8 mouse cellular contexts compared by ENCODE assay signal in genomic region chr6:29467583-29468354, GRCm38 (mm10). TPM values are rescaled to one million over a fixed set of nuclear protein-coding genes. Genes with fewer than 3 reads are reported as not detected.
DNase-seq lines count a peak whose midpoint lies in the region; ATAC-seq and TF ChIP-seq lines count a peak whose summit lies in the region.

TSS of gene Atp6v1f (plus strand) at chr6:29467718.

- in situ Hi-C loops in ES-E14 (cut with MboI; ENCODE audit: low sequenced_read_pairs in 2 of 2, unreplicated experiment in 2 of 2), result no loop called here

- H3K27me3 ChIP-seq in forebrain, embryonic 15.5 days, result no peaks in the 10 kb centered on the region

- peak; percentile 34; the same call in 1 of the 2 replicates for TF ChIP-seq POLR2A in lung, adult 2 months (IDR thresholded peaks at IDR 0.05; ENCODE audit: borderline replicate concordance, extremely low read depth, low read depth, low read length)

- H3K4me3 ChIP-seq in ES-E14 (ENCODE audit: insufficient read depth in 1 of 2, low read depth in 1 of 2, low read length in 2 of 2, poor library complexity in 1 of 2, severe bottlenecking in 1 of 2), result peak within 1 kb of the TSS; percentile 79 to 86
- H3K4me3 ChIP-seq in forebrain, embryonic 15.5 days, result peak within 1 kb of the TSS; percentile 57
- peak within 1 kb of the TSS; percentile 81 for H3K4me3 ChIP-seq in lung, adult 2 months (replicated peaks; ENCODE audit: extremely low read depth, low read depth, low read length)

- H3K27ac ChIP-seq in ES-E14 (ENCODE audit: insufficient read depth, low read depth, low read length, poor library complexity, severe bottlenecking), result peak within 1 kb of the TSS; percentile 60; the same call in 1 of the 2 replicates
- H3K27ac ChIP-seq in forebrain, embryonic 15.5 days (replicated peaks), result peak within 1 kb of the TSS; percentile 64

- WGBS in forebrain, embryonic 15.5 days, result under 1% methylated on average over 39 of the region's 39 CpGs
- WGBS in lung, adult 2 months, result under 1% methylated on average over 39 of the region's 39 CpGs

- ATAC-seq in forebrain, embryonic 15.5 days (replicated peaks), result peak; percentile 96
- ATAC-seq in neutrophil, adult 5-6 weeks (ENCODE audit: extremely low read depth, insufficient number of reproducible peaks, low FRiP score, poor library complexity, severe bottlenecking), result peak; percentile 88

- peak within 1 kb of the TSS; percentile 61 for H3K4me2 ChIP-seq in forebrain, embryonic 15.5 days (replicated peaks)

- peak within 1 kb of the TSS; percentile 91 for H3K9ac ChIP-seq in ES-E14 (ENCODE audit: insufficient read depth, low read depth, low read length, poor library complexity, severe bottlenecking)
- peak within 1 kb of the TSS; percentile 70 for H3K9ac ChIP-seq in forebrain, embryonic 15.5 days (replicated peaks)

- peaks cover 10% of the 10 kb centered on the region for H3K36me3 ChIP-seq in ES-E14 (ENCODE audit: control insufficient read depth, insufficient read depth, low read length, poor library complexity, severe bottlenecking)
- H3K36me3 ChIP-seq in forebrain, embryonic 15.5 days, result peaks cover 13% of the 10 kb centered on the region

- peak; percentile 96 for DNase-seq in ES-E14 (ENCODE audit: low read depth, low spot score)
- peak; percentile 93 for DNase-seq in cerebellum, adult 11-12 months
- DNase-seq in heart, postnatal 25 days (ENCODE audit: low spot score), result peak; percentile 81
- DNase-seq in layer of hippocampus, adult 18-20 months (ENCODE audit: low spot score in 2 of 2), result peak; percentile 88 to 96
- DNase-seq in lung, adult 2 months, result peak; percentile 84
- peak; percentile 80 to 85 for DNase-seq in thymus, adult 18-20 months

- intact Hi-C loops in heart, postnatal 25 days (cut with DNase I), result no loop called here

- H3K4me1 ChIP-seq in ES-E14 (ENCODE audit: control insufficient read depth in 2 of 2, insufficient read depth in 2 of 2, low read length in 2 of 2, poor library complexity in 1 of 2), result no peaks in the 10 kb centered on the region
- H3K4me1 ChIP-seq in forebrain, embryonic 15.5 days, result peaks cover 10% of the 10 kb centered on the region
- no peaks in the 10 kb centered on the region; the same call in 1 of the 2 replicates for H3K4me1 ChIP-seq in lung, adult 2 months (ENCODE audit: control insufficient read depth, insufficient read depth, low read length)

- no peaks in the 10 kb centered on the region for H3K9me3 ChIP-seq in ES-E14 (ENCODE audit: control insufficient read depth, insufficient read depth, low read depth, low read length)
- H3K9me3 ChIP-seq in forebrain, embryonic 15.5 days, result no peaks in the 10 kb centered on the region

- no peak for TF ChIP-seq CTCF in lung, adult 2 months (IDR thresholded peaks at IDR 0.05; ENCODE audit: insufficient read depth, low read length)

TF ChIP-seq in ES-E14, 5 proteins besides CTCF, POLR2A, EP300 and RAD21:
- TF ChIP-seq MAFK (IDR thresholded peaks at IDR 0.05; ENCODE audit: insufficient read depth, low read depth, low read length) (no peak), ZC3H11A (IDR thresholded peaks at IDR 0.05; ENCODE audit: borderline replicate concordance, low read depth, low read length) (no peak), CHD2 (IDR thresholded peaks at IDR 0.05; ENCODE audit: low read depth, low read length) (no peak), HCFC1 (IDR thresholded peaks at IDR 0.05; ENCODE audit: borderline replicate concordance, insufficient read depth, low read length) (peak; percentile 92), ZNF384 (IDR thresholded peaks at IDR 0.05; ENCODE audit: low read depth, low read length) (no peak)

RNA-seq across cellular contexts. Expression of gene Atp6v1f, which starts in this region (rescaled TPM):
- 173 and 182 TPM in 2 replicates for total RNA-seq in ES-E14 (2012; rRNA removed)
- polyA plus RNA-seq in forebrain, embryonic 15.5 days (2015; fragmentation: Nextera tagmentation; extraction: Ambion mirVana), result 327 TPM in 2 replicates
- 100 to 1,000 TPM in 1 of 2 experiments, 10 to 100 TPM in 1; 99.3 to 109 TPM for total RNA-seq in heart, postnatal 25 days (2021)
- total RNA-seq in layer of hippocampus, adult 18-20 months (2021), result 100 to 1,000 TPM; 250 to 276 TPM
- 256 and 275 TPM in 2 replicates for polyA plus RNA-seq in lung, adult 2 months (2012; rRNA removed)
- 99.2 and 132 TPM in 2 replicates for total RNA-seq in neutrophil, adult 5-6 weeks (2017)

Comparison
In these comparisons a context has a peak if more than half of its experiments do, and no peak if none do; other contexts are left out.
1. Peak in every context shown above with its lines: DNase-seq, ATAC-seq, H3K4me3 ChIP-seq and H3K27ac ChIP-seq.